ENCODE assay signal across 19 mouse cellular contexts in the genomic region with DNA sequence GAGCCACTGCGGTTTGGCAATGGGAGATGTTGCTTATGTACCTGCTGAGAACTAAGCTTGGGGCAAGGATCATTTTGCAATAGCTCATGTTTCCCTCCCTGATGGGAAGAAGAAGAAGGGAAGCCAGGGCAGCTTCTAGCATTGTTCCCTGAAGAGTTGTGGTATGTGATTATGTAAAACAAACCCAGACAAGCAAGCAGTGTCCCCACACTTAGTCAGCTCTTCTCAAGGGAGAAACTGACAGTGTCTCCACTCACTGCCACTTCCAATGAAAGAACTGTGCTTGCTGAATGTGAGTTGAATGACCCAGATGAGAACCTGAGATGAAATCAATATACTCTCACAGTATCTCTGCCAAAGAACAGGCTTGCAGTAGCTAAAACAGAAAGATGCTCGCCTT.
"Had no signal": no experiment of that assay in that cellular context is flagged by ENCODE, and none has a peak within 500 bp of the region (broad histone marks: within the 10 kb centered on the region; RNA-seq: fewer than 3 reads in every experiment).

No protein-coding gene starts in this region.

- H3K4me3 ChIP-seq: left cerebral cortex, adult 2 months; lung, embryonic 15.5 days; megakaryocyte, embryonic 14.5 days; midbrain, embryonic 15.5 days; neural tube, embryonic 12.5 days; neural tube, embryonic 15.5 days had no signal

- DNase-seq: kidney, adult 18-20 months; kidney, adult 9 months; kidney, postnatal 14 days; kidney, postnatal 4 days; layer of hippocampus, postnatal 36 days; lung, adult 18-20 months; lung, postnatal 10 days; lung, postnatal 36 days; thymus, adult 18-20 months; thymus, postnatal 36 days had no signal

- H3K4me1 ChIP-seq: lung, embryonic 15.5 days; megakaryocyte, embryonic 14.5 days; midbrain, embryonic 15.5 days; neural tube, embryonic 12.5 days; neural tube, embryonic 15.5 days had no signal

- H3K9ac ChIP-seq: liver, embryonic 14.5 days; lung, embryonic 15.5 days; midbrain, embryonic 15.5 days; neural tube, embryonic 12.5 days; neural tube, embryonic 15.5 days had no signal

- H3K36me3 ChIP-seq: lung, embryonic 15.5 days; midbrain, embryonic 15.5 days; neural tube, embryonic 12.5 days; neural tube, embryonic 15.5 days had no signal

- H3K4me2 ChIP-seq: liver, embryonic 11.5 days; lung, embryonic 15.5 days; midbrain, embryonic 11.5 days; midbrain, embryonic 15.5 days; neural tube, embryonic 12.5 days; neural tube, embryonic 15.5 days had no signal

- ATAC-seq: midbrain, embryonic 15.5 days had no signal

- H3K27me3 ChIP-seq: lung, embryonic 15.5 days; megakaryocyte, embryonic 14.5 days; midbrain, embryonic 15.5 days; neural tube, embryonic 12.5 days; neural tube, embryonic 15.5 days had no signal

- H3K9me3 ChIP-seq: lung, embryonic 15.5 days; megakaryocyte, embryonic 14.5 days; midbrain, embryonic 15.5 days; neural tube, embryonic 12.5 days; neural tube, embryonic 15.5 days had no signal

- H3K27ac ChIP-seq: left cerebral cortex, adult 2 months; liver, embryonic 14.5 days; lung, embryonic 15.5 days; midbrain, embryonic 15.5 days; neural tube, embryonic 12.5 days; neural tube, embryonic 15.5 days had no signal
